Mouse (Mus musculus) gastrocnemius, postnatal 36 days (tissue): Measurements from ENCODE around the gene Spop. TPM values are rescaled to one million over a fixed set of nuclear protein-coding genes. Genes with fewer than 3 reads are reported as not detected.
A peak's percentile ranks its signal among the peaks of the same experiment; 100 is the strongest.

Experiments used
- DNase-seq, 2 experiments: peaks; one replicate each; pipeline ENCODE4 v3.0.0; 2022
- intact Hi-C: fragments of 180-260 bp; cut with DNase I; formaldehyde crosslinking; loops from one replicate; pipeline ENCODE4 v1.15.1; 2025
- long read RNA-seq, 2 experiments: library from polyadenylated mRNA; stranded (forward); transcript quantifications; one replicate each; pipeline ENCODE4 v2.0.0; 2021
- total RNA-seq, 2 experiments: library from RNA; stranded (reverse); gene quantifications; 2 replicates each; pipeline ENCODE4 v1.2.3; 2021

Gene Spop
- total RNA-seq = 100 to 1,000 TPM; 178 to 196 TPM
- long read RNA-seq, experiment 1, transcript Spop-202 (11 exons, 2,881 nt) = minor isoform, 11 of 279 reads
- long read RNA-seq, experiment 1, transcript Spop-201 (10 exons, 3,063 nt) = major isoform, 184 of 279 reads
- long read RNA-seq, experiment 1, partial matches to known transcripts = 51 of 279 reads
- long read RNA-seq, experiment 1, other reads (novel, unspliced or antisense) = 33 of 279 reads
- long read RNA-seq, experiment 2, transcript Spop-201 (10 exons, 3,063 nt) = major isoform, 342 of 465 reads
- long read RNA-seq, experiment 2, transcript Spop-202 (11 exons, 2,881 nt) = minor isoform, 15 of 465 reads
- long read RNA-seq, experiment 2, partial matches to known transcripts = 76 of 465 reads
- long read RNA-seq, experiment 2, other reads (novel, unspliced or antisense) = 32 of 465 reads

DNA sequence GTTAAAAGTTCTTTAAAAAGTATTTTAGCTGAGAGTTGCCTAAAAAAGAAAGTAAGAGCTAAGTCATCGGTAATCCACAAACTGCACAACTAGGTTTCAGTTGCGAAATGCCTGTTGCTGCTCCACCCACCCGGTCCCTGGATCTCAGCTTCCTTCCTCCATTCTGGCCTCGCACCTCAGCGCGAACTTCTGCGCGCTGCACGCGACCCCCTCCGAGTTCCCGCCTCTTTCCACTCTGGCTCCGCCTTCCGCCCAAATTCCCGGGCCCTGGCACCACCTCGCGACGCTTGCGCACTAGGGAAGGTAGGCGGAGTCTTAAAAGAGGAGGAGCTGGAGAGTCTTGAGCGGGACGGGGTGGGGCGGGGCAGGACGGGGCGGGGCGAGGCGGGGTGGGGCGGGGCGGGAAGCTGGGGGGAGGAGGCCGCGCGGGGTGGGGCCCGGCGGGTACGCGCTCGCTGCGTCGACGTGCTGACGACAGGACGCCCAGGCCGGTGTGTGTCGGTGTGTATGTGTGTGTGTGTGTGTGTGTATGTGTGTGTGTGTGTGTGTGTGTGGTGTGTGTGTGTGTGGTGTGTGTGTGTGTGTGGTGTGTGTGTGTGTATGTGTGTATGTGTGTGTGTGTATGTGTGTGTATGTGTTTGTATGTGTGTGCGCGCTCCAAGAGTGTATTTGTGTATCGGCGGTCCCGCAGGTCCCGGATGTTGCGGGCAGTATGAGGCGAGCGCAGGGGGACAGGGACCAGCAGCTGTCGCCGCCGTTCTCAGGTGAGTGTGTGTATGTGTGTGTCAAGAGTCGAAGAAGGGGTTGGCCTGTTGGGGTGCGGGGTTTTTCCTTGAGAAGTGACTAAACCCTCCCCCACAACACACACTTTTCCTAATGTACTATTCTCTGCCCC is at the start of gene Spop:
Spop (plus strand) TSS at position 440 of the 895 bp plus-strand sequence.
- intact Hi-C loops = loop anchor here (5.0 kb wide), 1 partner anchor 48 kb away; no protein-coding TSS in a partner anchor

DNA sequence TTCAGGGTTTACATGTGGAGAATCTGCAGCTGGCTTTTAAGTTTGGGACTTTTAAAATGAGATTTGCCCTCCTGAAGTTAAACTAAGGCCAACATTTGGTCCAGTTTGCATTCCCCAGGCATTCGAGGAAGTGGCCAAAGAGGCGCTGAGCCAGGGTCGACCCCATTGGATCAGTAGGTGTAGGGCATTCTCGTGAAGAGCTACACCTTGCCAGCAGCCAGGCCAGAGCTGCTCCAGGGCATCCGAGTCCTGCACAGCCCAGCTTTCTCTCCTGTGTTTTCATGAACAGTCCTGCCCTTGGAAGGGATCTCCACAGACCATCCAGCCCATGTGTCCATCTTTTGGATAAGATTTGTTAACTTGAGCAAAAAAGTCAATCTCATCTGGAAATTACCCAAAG is 49.5 kb upstream of the Spop start:
- DNase-seq = no peak
- intact Hi-C loops = no loop called here

More for the DNA sequence above, at the start of gene Spop:
- peak; percentile 91 to 93 for DNase-seq

DNA sequence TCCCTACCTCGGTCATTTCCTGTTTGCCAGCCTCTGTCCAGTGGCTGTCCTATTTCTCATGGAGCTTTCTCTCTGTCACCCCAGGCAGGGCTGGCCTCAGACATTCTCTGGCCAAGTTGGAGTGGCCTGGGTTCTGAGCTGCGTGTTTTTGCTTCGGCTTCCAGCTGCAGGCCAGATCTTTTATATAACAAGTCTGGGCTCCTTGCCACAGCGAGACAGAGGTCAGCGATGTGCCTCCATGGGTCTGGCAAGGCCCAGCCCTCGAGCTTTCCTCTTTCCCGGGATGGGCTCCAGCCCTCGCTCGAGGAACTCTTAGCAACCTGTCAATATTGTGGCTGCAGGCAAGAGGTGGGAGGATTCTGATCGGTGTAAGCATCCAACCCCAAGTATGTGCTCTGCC is 48.3 kb upstream of the Spop start:
- DNase-seq = peak; percentile 79 to 89
- intact Hi-C loops = loop anchor here (5.0 kb wide), 1 partner anchor 33 kb away; no protein-coding TSS in a partner anchor

DNA sequence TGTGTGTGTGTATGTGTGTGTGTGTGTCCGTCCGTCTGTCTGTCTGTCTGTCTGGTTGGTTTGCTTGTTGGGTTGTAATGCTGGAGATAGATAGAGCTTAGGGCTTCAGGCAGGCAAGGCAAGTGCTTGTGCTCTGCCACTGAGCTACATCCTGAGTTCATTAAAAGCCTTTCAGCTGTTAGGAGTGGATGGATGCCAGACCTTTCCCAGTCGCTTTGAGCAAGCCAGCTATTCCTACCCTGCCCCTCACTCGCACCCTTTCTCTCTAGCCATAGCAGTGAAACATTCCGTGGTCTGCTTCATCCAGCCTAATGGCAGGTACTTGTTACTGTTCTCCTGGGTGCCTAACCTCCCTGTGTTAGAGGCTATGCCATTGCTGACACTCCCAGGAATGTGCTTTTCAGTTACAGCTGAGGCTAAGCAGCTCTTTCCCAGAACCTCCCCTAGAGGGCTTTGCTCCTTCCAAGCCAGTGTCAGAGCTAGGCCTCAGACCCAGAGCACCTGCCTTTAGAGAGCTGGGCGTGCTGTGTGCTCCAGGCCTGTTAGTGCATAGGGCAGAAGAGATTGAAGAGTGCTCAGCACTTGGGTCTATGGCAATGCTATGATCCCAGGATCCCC is 47.5 kb upstream of the Spop start:
- no peak for DNase-seq
- intact Hi-C loops = loop anchor here (5.0 kb wide), 1 partner anchor 34 kb away; no protein-coding TSS in a partner anchor

DNA sequence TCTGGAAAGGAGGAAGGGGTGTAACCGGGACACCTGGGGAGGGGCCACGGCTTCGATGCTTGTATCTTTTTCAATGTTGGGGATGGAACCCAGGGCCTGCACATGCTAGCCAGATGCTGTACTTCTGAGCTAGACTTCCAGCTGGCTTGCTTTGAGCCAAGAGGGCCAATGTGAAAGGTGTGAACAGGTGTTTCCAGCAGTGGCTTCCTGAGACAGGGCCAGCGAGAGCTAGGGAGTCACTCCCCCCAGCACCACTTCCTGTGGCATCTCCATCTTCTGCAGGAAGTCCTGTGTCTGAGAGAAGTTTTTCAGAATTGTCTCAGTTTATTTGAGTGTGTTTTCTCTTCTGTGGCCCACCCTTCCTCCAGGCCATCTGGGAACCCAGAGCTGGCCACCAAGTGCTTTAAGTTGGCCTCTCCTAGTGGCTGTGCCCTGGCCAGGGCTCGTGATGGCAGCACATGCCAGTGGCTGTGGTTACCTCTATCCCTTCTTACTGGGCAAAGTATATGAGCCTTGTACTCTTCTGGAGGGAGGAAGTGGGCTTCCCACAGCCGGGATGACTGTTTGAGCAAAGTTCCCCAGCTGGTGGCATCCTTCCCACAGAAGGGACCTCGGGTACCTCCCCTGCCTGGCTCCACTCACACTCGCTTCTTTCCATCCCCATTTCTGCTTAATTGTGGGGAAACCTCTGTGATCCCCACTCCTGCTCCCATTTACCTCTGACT is 46.7 kb upstream of the Spop start:
- intact Hi-C loops = loop anchor here (5.0 kb wide), 1 partner anchor 35 kb away; no protein-coding TSS in a partner anchor
- no peak for DNase-seq

DNA sequence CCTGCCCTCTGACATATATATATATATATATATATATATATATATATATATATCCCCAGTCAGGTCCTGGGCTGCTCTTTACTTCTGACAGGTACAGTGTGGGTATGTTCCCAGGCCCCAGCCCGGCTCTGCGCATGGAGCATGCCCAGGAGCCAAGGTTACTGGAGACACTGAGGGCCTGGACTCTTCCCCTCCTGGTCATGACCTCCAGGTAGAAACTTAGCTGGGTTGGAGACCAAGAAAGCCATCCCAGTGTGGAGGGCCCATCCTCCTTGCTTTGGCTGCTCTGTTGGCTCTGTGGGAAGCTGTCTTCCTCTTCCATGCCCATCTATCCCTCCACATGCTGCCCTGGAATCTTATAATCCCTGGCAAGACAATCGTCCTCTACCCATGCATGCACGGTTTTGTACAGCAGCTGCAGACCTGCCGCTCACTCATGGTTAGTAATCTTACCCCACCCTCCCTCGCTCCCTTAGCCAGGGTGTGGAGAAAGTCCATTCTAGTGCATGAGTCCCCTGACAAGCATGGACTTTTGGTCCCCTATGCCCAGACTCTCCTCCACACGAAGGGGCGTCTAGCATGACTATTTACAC is 45.6 kb upstream of the Spop start:
- intact Hi-C loops = loop anchor here (5.0 kb wide), 1 partner anchor 36 kb away; no protein-coding TSS in a partner anchor
- no peak for DNase-seq

DNA sequence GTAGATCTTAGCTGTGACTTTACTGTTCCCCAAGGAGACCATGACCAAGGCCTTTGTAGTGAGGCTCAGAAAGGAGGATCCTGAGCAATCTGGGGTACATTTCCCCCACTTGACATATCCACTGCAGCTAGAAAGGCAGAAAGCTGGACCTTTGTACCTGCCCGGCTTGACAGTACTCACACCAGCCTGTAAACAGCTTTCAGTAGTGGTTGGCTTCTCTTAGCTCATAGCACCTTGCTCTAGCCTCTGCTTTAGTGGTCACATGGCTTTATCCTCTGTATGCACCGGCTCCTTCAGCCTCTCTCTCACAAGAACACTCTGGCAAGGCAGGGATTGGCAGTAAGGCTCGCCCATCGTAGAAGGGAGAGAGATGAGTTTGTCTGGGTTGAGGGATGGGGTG is 45.0 kb upstream of the Spop start:
- no peak for DNase-seq
- intact Hi-C loops = loop anchor here (5.0 kb wide), 1 partner anchor 37 kb away; no protein-coding TSS in a partner anchor

DNA sequence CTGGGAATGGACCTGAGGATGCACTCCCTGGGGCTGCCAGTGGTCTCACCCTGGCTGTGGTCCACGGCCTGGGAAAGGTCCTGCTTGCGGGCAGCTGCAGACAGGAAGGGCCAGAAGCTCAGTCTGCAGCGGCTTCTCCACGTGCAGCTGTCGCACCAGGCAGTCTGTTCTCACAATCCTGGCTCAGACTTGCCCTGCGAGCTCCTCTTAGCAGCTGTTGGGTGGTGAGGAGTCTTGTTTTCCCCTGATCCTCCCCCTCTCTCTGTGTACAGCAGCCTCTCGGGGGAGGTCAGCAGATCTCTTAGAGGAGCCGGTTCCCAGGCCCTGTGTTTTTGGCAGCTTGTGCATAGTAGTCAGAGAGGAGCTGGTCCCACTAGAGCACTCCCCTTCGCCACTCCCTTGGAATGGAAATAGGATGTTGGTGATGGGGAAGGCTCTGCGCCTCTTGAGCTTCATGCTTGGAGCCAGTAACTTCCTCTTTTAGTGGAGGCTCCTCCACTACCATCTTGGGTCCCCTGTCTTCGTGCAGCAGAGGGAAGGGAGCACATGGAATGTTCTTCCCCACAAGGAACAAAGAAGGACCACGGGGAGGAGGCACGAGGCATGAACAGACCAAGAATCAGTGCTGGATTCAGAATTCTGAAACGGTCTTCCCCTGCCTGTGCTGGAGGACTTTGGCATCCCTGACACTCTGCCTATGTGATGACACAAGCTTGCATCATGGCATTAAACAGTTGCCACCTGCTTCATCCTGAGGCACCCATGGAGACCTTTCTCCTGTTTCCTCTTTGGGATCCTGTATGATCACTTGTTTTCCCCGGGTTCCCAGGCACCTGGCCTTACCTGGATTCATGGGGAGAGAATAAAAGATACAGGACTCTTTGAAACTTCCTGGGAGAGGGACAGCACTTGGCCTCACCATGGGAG is 43.7 kb upstream of the Spop start:
- peak; percentile 60 to 64 for DNase-seq
- intact Hi-C loops = loop anchor here (5.0 to 10.0 kb wide), 2 partner anchors 38 to 245 kb away; partner anchors contain the start of gene Dlx3

DNA sequence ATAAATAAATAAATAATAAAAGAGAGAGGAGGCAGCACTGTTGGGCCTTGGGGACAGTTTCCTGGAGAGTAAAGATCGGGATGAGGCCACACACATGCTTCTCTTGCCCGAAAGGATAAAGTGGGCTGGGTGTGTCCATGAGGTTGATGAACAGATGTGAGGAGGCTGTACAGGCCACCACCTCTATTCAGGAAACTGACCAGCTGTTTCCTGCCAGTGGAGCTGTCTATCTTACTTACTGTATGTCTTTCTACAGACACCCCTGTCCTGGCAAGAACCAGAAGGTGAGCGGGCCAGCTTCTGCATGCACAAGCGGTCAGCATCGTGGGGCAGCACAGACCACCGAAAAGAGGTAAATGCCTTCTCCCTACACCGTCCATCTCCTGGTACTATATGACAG is 42.7 kb upstream of the Spop start:
- intact Hi-C loops = loop anchor here (10.0 kb wide), 1 partner anchor 246 kb away; the partner anchor contains the start of gene Dlx3
- DNase-seq = no peak

DNA sequence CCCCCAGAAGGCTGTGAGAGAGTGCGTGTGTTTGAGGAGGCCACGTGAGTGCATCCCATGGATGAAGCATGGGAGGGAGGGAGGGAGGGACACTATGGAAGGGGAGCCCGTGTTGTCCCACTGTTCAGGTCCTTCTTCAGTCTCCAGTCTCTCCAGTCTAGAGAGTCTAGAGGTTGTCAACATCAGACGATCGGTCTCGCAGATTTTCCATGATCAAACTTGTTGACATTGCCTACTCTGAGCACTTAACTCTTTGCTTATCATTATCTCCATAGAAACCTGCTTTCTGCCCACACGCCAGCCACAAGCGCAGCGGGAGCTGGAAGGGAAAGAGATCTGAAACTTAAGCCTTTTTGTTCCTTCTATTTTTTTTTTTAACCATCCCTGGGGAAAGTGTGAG is 35.0 kb upstream of the Spop start:
- no peak for DNase-seq
- intact Hi-C loops = loop anchor here (10.0 kb wide), 1 partner anchor 254 kb away; the partner anchor contains the start of gene Dlx3

DNA sequence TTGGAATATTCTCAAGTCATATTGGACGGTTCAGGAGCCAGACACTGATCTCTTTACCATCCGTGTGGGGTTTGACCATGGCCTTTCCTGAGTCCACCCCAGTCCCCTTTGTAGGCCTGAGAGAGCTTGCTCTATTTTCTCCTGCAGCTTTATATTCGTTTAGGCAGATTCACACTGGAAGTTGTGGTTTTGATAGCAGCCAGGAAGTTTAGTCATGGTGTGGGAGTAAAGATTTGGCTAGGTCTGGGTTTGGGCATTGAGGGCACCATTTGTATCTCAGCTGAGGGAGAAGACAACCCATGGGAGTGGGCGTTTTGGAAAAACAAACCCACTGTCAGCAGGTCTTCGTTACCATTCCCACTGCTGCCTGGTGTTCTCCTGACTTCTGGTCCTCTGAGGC is 34.3 kb upstream of the Spop start:
- no peak for DNase-seq
- intact Hi-C loops = loop anchor here (10.0 kb wide), 1 partner anchor 255 kb away; the partner anchor contains the start of gene Dlx3

DNA sequence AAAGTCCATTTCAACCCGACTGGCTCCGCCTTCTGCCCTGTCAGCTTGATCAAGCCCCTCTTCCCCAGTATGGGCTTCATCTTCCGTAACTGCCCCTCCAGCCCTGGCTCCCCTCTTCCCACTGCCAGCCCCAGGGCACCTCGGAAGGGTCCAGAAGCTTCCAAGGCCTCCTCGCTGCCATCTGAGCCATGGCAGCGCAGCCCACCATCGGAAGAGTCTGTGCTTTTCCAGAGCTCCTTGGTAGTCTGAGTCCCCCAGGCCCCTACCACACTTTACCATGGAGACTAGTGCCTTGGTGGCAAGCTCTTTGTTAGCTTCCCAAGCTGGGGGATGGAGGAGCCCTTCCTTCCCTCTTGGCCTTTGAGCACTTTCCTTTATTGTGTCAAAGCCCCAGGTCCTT is 33.2 kb upstream of the Spop start:
- intact Hi-C loops = loop anchor here (5.0 to 10.0 kb wide), 3 partner anchors 63 to 264 kb away; partner anchors contain the start of gene Ngfr
- DNase-seq = no peak

DNA sequence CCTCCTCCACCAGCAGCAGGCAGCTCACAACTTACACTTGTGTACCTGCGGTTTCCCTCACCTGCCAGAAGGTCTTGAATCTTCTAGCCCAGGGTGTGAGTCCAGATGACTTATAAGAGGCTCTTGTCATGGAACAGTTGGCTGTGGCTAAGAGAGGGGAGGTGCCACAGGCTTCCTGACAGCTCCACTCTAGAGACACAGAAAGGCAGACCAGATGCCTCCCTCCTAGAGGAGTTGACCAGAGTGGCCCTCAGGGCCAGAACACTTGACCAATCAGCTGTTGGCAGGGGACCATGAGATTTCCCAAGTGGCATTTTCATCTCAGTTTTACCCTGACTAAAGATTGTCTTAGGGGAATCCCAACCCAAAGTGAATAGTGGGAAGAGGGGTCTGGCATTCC is 32.7 kb upstream of the Spop start:
- DNase-seq = no peak
- intact Hi-C loops = loop anchor here (5.0 to 10.0 kb wide), 3 partner anchors 64 to 264 kb away; partner anchors contain the start of gene Ngfr

DNA sequence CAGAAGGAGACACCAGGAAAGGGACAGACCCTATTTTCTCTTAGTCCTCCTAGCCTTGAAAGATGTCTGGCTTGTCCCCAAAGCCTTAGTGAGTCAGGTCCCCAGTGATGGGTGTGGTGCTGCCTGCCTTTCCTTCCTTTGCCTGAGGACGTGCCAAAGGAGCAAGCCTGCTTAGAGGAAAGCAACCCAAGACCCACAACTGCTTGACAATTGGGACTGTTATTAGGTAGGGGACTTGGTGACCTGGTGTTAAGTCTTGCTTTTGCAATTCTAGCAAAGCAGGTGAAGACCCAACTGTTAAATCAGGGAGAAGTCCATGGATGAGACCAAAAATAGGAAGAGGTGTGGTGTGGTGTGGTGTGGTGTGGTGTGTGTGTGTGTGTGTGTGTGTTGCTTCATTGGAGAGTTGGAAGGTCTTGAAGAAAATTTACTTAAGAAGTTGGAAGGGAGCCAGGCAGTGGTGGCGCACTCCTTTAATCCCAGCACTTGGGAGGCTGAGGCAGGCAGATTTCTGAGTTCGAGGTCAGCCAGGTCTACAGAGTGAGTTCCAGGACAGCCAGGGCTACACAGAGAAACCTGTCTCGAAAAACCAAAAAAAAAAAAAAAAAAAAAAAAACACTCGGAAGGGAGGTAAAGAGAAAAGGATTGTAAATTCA is 30.4 kb upstream of the Spop start:
- intact Hi-C loops = loop anchor here (5.0 to 10.0 kb wide), 3 partner anchors 66 to 261 kb away; partner anchors contain the start of gene Ngfr
- DNase-seq = peak in 1 of 2 experiments; percentile 46

DNA sequence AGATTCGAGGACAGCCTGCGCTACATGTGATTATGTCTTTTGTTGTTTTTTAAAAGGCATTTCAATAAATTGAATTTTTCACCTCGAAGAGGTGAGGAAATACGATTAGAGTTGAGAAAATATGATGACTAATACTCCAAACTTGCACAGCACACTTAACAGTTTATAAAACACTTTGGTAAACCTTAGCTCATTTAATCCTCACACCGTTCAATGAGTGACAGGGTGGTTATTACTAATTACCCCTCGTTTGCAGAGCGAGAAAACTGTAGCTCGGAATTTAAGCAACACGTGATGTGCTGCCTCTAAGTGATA is 29.9 kb upstream of the Spop start:
- DNase-seq = no peak
- intact Hi-C loops = loop anchor here (5.0 to 10.0 kb wide), 3 partner anchors 67 to 261 kb away; partner anchors contain the start of gene Ngfr

DNA sequence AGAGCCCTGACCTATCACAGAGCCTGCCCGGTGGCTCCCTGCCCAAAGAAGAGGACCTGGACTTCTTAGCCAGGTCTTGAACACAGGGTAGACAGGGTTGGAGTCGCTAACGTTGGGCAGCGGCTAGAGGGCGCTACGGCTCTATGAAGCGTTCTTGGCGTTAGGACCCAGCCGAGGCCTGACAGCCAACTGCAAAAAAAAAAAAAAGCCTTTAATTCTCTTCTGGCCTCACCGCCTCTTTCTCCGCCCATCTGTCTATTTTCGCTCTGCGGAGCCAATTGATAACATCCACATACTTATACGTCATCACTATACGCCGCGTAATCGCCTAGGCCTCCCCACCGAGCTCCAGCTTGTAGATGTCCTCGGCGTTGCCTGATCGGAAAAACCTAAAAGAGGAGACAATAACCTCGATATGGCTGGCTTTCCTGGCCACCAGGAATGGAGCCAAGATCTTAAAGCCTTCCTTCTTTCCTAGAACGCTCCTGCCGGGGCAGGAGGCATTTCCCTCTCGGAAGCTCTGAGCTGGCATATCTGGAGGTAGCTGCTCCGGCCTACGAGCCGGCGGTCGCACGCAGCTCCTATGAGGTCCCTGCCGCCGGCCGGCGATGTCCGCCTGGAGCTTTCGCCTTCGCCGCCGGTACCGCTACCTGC is 29.4 kb upstream of the Spop start, which contains the start of gene Slc35b1:
Slc35b1 (plus strand) TSS at position 374 of the 654 bp plus-strand sequence.
- intact Hi-C loops = loop anchor here (5.0 to 10.0 kb wide), 3 partner anchors 67 to 260 kb away; partner anchors contain the start of gene Ngfr

DNA sequence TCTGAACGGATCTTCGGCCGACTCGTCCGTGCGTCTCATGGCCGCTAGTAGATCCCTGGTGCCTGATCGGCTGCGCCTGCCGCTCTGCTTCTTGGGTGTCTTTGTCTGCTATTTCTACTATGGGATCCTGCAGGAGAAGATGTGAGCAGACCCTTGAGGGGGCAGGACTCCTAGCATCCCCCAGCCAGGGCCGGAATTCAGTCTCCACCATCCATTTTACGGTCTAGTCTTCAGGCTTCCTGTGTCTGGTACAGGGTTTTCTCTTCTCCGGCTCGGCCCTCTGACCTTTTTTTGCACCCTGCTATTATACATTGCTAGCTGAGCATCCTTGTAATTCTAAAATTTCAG is 28.9 kb upstream of the Spop start:
- intact Hi-C loops = loop anchor here (5.0 to 10.0 kb wide), 4 partner anchors 68 to 260 kb away; partner anchors contain the start of genes Ngfr and Nxph3
- no peak for DNase-seq

More for the DNA sequence above, 29.4 kb upstream of the Spop start, which contains the start of gene Slc35b1:
- DNase-seq = peak; percentile 84 to 94
